Mouse (Mus musculus) kidney, adult 2 months (tissue): ENCODE results near the gene Ahctf1. TPM values are rescaled to one million over a fixed set of nuclear protein-coding genes. Genes with fewer than 3 reads are reported as not detected.

Experiments used
- DNase-seq: peaks from one replicate; pipeline ENCODE4 v3.0.0; 2021
- H3K27ac ChIP-seq: fragments of 200-500 bp; 2 replicates; pipeline ENCODE4 v1.5.1; 2012; ENCODE audit warnings: low read depth, low read length, control low read depth, inconsistent platforms; ENCODE audit not compliant: insufficient read depth
- H3K27me3 ChIP-seq: fragments of 200-500 bp; replicated peaks from 2 replicates; pipeline ENCODE4 v1.6.1; 2012; ENCODE audit warnings: mild to moderate bottlenecking, moderate library complexity, low read length, inconsistent platforms; ENCODE audit not compliant: control insufficient read depth, insufficient read depth
- H3K36me3 ChIP-seq: fragments of 200-500 bp; 2 replicates; pipeline ENCODE4 v1.6.1; 2012; ENCODE audit warnings: mild to moderate bottlenecking, moderate library complexity, low read length, inconsistent platforms; ENCODE audit not compliant: control insufficient read depth, insufficient read depth
- H3K4me1 ChIP-seq: fragments of 200-500 bp; 2 replicates; pipeline ENCODE4 v1.6.1; 2011; ENCODE audit warnings: low read length; ENCODE audit not compliant: control insufficient read depth, insufficient read depth
- H3K4me3 ChIP-seq: fragments of 200-500 bp; 2 replicates; pipeline ENCODE4 v1.5.1; 2011; ENCODE audit warnings: mild to moderate bottlenecking, low read depth, low read length, control low read depth; ENCODE audit not compliant: insufficient read depth
- CTCF ChIP-seq: fragments of 200-500 bp; conservative IDR thresholded peaks from 2 replicates; pipeline ENCODE4 v1.5.1; 2011; ENCODE audit warnings: low read depth, mild to moderate bottlenecking, control low read depth, low read length, moderate library complexity, mixed read lengths; ENCODE audit not compliant: insufficient read depth, insufficient read length
- POLR2A ChIP-seq: fragments of 200-500 bp; IDR thresholded peaks from one replicate; pipeline ENCODE4 v1.6.1; 2011; ENCODE audit warnings: low read depth, low read length, control low read depth
- WGBS: fragments of 180-500 bp; shearing (Covaris S2); methylation state at CpG from one replicate; pipeline ENCODE4 v1.1.7; 2018; 5-methylcytosine and 5-hydroxymethylcytosine counted together
- polyA plus RNA-seq: library from polyadenylated mRNA; depleted of rRNA; stranded (reverse); fragments of >200 nt; gene quantifications from 2 replicates; pipeline ENCODE4 v1.2.3, GENCODE M21; 2012

Ahctf1 gene
- polyA plus RNA-seq, 1 experiment, result 6.4 TPM

GRCm38 (mm10) chr1:179836426-179837404 lies 33.2 kb upstream of the Ahctf1 start:
- DNase-seq, result peak; percentile 79
- Histone ChIP-seq H3K4me3 (no peak overlapping the region), H3K27ac (peak overlapping the region; percentile 82), H3K4me1 (peaks cover 11% of the 10 kb centered on the region; the same call in 1 of the 2 replicates), H3K27me3 (no peaks in the 10 kb centered on the region), H3K36me3 (no peaks in the 10 kb centered on the region)
- WGBS, result 48% methylated on average over 7 of the region's 7 CpGs
- TF ChIP-seq CTCF, result no peak
- TF ChIP-seq POLR2A, result no peak

- no peaks in the 10 kb centered on the region for H3K36me3 ChIP-seq
- H3K27ac ChIP-seq, result peak overlapping the region; percentile 72
- H3K4me1 ChIP-seq, result peaks cover 11% of the 10 kb centered on the region; the same call in 1 of the 2 replicates
- H3K27me3 ChIP-seq, result no peaks in the 10 kb centered on the region
- TF ChIP-seq CTCF (no peak), POLR2A (no peak)
- 87% methylated on average over 1 of the region's 1 CpGs for WGBS
- no peak overlapping the region for H3K4me3 ChIP-seq
- no peak for DNase-seq
Observed at GRCm38 (mm10) chr1:179835753-179836425, 32.4 kb upstream of the Ahctf1 start.

DNA sequence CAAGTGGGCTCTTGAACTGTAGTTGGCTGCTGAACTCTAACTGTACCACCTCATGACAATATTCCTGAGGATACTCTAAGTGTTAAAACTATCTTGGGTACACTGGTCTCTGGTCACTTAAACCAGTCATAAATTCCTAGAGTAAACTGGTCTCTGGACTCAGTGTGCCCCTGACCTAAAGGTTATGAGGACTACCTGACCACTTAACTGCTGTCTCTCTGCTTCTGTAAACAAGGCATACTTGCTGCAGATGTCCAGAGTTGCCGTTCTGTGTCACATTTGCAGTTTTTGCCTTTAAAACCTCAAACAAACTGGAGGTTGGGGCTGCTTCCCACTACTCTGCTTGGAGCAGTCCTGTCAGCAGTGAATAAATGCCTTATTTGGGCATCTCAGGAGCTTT lies 30.1 kb upstream of the Ahctf1 start:
- Histone ChIP-seq H3K4me1 (peaks cover 11% of the 10 kb centered on the region; the same call in 1 of the 2 replicates), H3K4me3 (no peak overlapping the region), H3K27ac (no peak overlapping the region), H3K36me3 (no peaks in the 10 kb centered on the region), H3K27me3 (no peaks in the 10 kb centered on the region)
- WGBS, result 80% methylated on average over 1 of the region's 1 CpGs
- no peak for DNase-seq
- TF ChIP-seq CTCF (no peak), POLR2A (no peak)

DNA sequence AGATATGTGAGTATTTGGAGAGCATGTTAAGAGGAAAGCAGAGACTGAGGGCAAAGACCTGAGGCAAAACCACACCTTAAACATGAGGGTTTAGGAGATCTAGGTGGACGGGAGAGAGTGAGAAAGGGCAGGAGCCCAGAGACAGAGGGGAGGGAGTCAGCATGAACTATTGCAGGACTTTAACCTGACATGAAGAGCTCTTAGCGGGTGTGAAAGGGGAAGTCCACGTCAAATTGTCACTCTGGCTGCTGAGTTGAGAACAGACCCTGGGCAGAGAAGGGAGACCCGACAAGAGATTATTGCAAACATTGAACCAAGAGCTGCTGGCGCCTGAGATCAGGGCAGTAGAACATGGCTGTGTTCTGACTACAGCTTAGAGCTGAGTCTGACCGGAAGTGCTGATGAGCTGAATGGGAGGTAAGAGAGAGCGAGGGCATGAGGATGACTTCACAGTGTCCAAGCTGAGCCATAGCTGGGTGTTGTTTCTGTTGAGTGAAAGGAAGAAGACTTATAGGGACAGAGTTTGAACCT lies 29.3 kb upstream of the Ahctf1 start:
- 63% methylated on average over 7 of the region's 7 CpGs for WGBS

DNA sequence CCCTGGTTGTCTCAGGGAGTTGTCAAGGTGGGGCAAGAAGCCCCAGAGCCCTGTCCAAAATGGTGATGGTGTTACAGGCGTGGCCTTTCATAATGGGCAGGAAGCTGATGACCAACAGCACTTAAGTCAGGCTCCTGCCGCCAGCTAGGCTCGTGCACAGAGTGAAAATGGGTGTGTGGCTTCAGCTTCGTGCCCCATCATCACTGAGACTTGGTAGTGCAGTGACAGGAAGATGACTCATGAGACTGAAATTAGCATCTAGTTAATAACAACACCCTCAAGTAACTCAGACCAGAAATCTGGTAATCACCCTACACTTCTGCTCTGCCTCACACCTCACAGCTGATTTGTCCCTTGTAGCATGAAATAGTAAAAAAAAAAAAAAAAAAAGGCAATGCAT lies 25.4 kb upstream of the Ahctf1 start:
- no peaks in the 10 kb centered on the region for H3K36me3 ChIP-seq
- TF ChIP-seq POLR2A (no peak), CTCF (no peak)
- DNase-seq, result no peak
- WGBS, result 70% methylated on average over 4 of the region's 4 CpGs
- H3K27ac ChIP-seq, result no peak overlapping the region
- peaks cover 4% of the 10 kb centered on the region; the same call in 1 of the 2 replicates for H3K4me1 ChIP-seq
- no peak overlapping the region for H3K4me3 ChIP-seq
- H3K27me3 ChIP-seq, result no peaks in the 10 kb centered on the region

More for the DNA sequence above, 29.3 kb upstream of the Ahctf1 start:
- H3K4me1 ChIP-seq, result peaks cover 11% of the 10 kb centered on the region; the same call in 1 of the 2 replicates
- no peaks in the 10 kb centered on the region for H3K27me3 ChIP-seq
- TF ChIP-seq CTCF (no peak), POLR2A (no peak)
- no peak overlapping the region for H3K27ac ChIP-seq
- DNase-seq, result no peak
- no peaks in the 10 kb centered on the region for H3K36me3 ChIP-seq
- H3K4me3 ChIP-seq, result no peak overlapping the region

GRCm38 (mm10) chr1:179828051-179828450 lies 24.6 kb upstream of the Ahctf1 start:
- Histone ChIP-seq H3K4me1 (peaks cover 4% of the 10 kb centered on the region; the same call in 1 of the 2 replicates), H3K4me3 (no peak overlapping the region), H3K36me3 (no peaks in the 10 kb centered on the region), H3K27ac (no peak overlapping the region), H3K27me3 (no peaks in the 10 kb centered on the region)
- TF ChIP-seq CTCF, result no peak
- TF ChIP-seq POLR2A, result no peak
- 93% methylated on average over 5 of the region's 5 CpGs for WGBS
- no peak for DNase-seq
